Mouse (Mus musculus): ENCODE measurements around the gene Stx8.
A peak's percentile ranks its signal among the peaks of the same experiment; 100 is the strongest.

Stx8 gene

DNA sequence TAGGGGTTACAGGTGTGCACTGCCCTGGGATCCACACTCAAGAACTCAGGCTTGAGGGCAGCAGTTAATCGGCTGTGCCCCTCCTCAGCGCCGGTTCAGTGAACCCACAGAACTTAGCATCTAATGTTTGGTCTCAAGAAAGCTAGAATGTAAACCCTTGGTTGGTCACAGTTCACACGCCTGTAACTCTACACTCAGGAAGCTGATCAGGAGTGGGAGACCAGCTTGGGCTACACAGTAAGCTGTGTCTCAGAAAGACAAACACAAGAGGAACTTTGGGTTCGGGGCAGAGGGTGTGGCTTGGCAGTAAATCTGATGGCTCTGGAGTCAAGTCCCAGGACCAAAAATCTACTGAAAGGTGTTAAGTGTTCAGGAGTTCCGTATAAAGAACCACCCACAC lies 17.6 kb downstream of the Stx8 start:
- DNase-seq: no peak

DNA sequence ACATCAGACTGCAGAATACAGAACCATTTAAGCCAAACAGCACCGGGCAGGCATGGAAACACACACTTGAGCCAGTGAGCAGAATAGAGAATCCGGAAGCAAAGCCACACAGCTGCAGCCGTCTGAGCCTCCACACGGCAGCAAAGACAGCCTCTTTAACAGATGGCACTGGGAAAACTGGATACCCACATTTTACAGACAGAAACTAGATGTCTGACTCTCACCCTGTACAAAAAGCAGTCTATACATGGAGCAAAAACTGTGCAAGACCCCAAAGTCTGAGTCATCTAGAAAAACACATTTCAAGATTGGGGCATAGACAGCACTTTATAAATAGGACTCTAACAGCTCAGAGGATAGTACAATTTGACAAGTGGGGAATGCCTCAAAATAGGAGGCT lies 25.2 kb downstream of the Stx8 start:
- DNase-seq: peak; percentile 18

DNA sequence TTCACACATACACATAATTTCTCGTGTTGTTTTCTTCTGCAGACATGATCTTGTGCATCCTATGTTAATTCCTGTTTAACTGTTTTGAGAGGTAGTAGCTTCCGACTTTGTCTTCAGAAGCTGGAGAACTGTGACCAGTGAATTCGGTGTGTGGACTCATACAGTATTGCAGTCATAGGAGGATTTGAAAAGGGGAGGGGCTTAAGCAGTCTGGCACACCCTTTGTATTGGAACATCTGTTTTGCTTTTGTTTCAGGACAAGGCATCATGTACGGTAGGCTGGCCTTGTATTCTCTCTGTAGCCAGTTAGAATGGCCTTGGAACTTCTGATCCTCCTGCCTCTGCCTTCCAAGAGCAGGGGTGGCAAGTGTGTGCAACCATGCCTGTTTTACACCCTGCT lies 30.0 kb downstream of the Stx8 start:
- no peak for DNase-seq

DNA sequence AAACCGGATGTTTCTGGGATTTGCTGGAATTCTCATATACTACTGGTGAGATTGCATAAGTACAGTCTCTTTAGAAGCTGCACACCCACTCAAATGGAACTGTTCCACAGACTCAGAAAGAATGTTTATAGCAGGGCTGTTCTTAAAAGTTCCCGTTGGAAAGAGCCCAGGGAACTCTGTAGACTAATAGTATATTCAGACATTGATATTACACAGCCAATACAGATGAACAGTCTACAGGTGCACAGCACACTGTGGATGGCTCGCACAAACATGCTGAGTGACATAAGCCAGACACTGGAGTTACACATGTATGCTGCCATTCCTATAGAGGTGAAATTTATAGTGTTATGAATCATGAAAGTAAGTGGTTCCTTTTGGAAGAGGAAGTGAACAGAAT lies 32.9 kb downstream of the Stx8 start:
- peak; percentile 25 for DNase-seq

DNA sequence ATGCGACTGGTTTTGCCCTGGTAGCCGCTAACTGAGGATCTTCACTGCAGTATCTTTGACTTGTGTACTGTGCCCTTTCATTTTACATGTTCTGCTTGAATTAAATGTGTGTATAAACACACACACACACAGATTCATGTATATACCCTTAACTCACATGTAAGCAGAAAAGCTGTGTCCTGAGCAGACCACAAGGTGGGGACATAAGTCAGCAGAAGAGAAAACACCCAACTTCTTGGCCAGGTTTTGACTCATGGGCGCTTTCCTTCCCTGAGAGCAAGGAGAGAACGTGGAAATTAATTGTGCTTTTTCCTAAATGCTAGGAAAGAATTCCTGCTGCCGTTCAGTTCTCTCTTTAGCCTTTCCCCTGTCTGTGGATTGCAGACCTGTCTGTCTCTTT lies 33.6 kb downstream of the Stx8 start:
- no peak for DNase-seq

DNA sequence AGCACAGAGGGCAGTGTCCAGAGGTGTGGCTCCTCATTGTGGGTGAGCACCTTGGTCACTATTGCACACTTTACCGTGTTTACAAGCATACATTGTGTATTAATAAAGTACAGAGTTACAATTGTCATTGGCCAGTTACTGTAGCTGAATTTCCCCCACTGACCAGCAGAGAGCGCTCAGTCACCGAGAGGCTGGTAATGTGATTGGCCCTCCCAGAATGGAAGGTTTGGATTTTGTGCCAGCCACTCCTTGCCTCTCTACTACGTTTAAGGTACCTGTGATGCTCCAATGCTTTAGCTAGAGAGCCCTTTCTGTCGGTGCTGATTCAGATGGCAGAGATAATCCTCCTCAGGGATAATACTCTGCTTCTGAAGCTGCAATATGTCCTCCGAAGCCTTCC lies 38.2 kb downstream of the Stx8 start:
- DNase-seq: peak; percentile 57

DNA sequence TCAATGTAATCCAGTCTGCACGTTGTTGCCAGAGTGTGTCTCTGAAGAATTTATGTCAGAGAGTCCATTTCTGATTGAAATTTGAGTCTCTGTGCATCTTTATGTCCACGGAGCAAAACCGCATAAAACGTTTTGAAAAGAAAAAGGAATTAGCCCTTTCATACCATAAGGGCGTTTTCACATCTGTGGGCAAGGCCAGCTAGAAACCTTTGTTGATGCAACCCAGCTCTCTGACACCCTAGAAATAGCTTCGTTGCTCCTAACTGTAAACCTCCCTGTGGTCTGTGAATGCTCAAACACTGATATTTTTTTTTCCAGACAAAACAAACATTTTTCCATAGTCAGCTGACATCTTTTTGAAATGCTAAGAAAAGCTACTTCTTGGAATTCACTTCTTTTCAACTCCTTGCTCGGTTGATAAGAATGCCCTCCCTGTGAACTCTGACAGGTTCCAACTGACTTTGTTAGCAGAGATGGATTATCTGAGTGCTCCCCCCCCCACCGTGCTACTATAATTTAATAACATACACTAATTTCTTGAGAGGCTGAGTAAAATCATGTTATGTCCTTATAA lies 40.3 kb downstream of the Stx8 start:
- no peak for DNase-seq

DNA sequence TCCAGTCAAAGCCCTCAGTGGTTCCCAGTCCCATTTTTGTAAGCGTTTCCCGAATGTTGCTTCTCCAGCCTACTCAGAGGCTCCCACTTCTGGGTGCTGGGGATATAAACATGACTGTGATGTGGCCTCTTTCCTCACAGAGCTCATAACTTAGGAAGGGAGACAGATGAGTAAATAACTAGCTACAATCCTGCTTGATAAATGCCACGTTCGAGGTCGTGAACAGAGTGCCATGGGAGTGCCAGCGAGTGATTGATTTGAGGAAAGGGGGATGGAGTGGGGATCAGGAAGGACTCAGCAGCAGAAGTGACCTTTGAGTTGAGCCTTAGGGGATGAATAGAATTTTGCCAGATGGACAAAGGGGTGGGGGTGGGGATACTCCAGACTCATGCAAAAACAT lies 41.7 kb downstream of the Stx8 start:
- no peak for DNase-seq

DNA sequence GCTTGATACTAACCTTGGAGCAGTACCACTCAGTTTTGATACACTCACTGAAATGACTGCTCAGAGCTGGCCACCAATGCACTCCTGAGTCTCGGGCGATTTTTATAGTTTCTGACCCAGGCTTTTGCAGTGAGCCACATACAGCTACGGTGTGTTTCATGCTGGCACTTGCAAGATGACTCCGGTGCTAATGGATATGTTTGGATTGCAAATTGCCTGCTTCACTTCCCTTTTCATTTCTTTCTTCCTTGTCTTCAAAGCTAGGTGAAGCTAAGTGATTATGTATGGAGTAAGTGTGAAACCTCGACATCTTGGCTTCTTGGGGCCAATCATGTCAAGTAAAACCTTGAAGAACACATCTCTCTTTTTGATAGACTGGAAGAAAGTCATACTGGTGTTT lies 43.4 kb downstream of the Stx8 start:
- no peak for DNase-seq

DNA sequence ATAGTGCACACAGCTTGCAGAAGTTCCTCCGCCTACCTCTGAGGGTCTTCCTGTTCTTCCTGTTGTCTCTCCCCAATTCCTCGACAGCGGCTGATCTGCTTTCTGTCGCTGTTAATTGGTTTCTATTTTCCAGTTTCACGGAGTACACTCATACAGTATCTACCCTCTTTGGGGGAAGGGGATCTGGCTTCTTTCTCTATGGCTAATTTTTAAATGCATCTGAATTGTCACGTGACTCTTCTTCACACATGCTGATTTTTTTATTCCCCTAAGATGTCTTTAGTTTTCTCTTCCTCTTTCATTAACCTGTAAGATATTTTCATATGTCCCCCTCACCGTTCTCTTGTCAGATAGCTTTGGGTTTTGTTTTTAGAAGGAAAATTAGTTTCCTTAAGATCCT lies 46.2 kb downstream of the Stx8 start:
- DNase-seq: no peak

DNA sequence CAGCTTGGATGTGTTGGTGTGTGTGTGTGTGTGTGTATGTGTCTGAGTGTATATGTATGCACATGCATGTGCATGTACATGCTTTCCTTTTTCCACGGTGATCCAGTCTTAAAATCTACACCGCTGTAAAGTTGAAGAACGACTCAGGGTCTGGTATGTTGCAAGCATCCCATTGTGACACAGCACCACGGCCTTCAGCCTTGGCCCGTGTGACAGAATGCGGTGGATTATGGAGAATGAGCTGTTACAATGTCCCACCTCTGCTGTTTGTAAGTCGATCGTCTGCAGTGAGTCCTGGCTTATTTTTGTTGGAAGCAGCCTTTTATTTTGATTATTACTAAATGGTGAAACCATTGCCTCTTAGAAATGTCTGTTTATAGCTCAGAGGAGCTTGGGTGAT lies 52.2 kb downstream of the Stx8 start:
- no peak for DNase-seq

DNA sequence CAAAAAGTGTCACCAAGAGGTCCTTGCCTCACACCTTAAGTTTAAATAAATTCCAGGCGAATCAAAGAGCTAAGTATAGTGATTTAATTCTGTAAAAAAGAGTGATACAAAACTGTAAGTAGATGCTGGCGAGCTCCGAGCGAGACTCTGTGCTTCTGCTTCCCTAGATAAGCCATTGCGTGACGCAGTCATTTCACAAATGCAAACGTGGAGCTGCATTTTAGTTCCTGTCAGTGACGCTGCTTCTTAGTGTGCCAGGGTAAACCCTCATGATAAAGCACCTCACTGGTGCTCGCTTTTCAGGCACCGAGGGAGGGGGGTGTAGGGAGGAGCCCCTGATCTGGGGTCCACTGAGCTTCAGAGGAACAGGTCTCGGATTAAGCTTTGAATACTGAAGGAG lies 53.2 kb downstream of the Stx8 start:
- DNase-seq: no peak

DNA sequence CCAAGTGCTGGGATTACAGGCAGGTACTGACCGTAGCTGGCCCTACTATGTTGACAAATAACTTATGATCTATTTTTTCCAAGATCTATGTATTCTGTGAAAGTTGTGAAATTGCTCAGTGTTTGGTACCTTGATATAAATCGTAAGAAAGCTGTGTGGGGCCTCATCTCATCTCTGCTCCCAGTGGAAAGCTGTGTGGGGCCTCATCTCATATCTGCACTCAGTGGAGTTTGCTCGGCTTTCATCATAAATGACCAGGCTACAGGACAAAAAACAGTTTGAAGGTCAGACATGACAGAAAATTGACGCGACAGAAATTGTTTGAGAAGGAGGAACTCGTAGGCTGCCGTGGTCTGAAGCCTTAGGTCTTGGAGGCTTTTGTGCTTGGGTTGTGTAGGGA lies 56.0 kb downstream of the Stx8 start:
- no peak for DNase-seq

DNA sequence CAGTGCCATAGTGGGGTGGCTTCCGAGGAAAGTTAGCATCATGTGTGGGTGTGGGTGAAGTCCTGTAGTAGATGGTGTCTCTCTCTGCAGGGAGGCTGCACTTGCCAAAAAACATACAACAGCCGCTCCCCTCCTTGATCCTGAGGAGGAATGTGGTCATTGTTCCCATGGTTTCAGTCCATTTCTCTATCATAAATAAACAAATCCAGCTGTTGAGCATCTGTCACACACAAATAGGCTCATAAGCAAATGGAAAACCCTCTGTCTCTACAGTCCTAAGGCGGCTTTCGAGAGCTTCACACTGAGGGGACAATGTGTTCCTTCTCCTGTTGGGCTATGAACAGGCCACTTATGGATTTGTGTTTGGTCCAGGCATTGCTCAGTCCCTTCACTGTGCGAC lies 56.9 kb downstream of the Stx8 start:
- no peak for DNase-seq

DNA sequence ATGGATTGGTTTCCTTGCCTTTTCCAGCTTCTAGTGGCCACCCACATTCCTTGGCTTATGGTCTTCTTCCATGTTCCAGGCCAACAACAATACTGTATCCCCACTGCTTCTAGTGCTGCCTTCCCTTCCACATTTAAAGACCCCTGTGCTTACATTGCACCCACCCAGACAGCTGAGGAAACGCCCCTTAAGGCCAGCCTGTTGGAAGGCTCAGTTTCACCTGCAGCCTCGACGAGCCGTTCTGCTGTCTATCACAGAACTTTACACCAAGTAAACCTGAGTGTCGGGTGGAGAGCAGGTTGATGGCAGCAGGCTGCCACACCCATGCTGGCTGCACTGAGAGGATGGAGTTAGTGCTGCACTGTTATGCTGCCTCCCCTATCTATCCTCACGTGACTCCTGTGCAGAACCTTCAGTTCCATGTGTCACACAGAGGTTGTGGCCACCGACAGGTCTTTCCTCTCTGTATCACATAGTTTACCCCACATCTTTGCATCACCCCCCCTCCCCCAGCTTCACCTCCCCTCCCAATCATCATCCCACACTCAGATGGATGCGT lies 57.9 kb downstream of the Stx8 start:
- no peak for DNase-seq

DNA sequence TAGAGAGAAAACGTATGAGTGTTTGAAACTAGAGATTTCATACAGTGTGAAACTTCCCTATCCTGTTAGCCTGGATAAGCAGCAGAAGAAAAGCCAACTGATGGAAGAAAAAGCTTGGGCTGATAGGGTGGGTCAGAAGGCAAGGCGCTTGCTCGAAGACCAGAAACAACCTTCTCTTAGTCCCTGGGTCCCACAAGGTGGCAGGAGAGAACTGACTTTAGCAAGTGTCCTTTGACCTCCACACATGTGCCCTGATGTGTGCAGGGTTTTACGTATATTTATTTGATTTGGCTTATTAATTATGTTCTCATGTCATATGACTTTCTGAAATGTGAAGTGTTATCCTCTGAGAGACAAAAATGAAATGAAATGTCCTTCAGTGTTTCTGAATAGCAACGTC lies 60.6 kb downstream of the Stx8 start:
- no peak for DNase-seq

DNA sequence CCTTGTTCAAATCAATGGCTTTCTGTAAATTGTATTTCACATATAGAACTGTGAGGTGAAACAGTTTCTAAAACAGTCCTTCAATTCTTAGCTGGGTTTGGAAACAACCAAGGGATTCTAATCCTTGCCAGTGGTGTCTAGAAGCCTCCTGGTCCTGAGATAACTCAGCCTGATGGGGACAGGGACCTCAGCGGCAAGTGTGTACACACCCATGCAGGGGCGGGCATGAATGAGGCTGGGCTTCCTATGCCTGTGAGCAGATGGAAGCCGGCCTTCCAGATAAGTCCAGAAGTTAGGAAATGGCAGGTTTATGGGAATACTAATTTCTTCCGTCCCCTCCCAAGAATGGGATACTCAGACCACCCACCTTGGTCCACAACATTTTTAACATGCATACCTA lies 63.1 kb downstream of the Stx8 start:
- DNase-seq: no peak

DNA sequence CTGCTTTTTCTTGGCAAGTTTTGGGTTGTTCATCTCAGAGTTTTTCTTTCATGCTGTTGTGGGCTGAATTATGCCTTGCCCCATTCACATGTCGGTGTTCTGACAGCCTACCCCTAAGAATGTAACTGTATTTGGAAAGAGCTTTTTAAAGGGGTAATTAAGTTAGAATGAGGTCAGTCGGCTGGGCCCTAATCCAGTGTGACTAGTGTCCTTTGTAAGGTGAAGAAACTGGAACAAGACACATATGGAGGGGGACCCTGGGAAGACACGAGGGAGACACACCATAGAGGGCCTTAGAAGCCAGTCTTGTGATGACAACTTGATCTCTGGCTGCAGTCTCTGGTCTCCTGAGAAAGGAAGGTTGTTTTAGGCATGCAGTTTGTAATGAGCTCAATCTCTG lies 63.9 kb downstream of the Stx8 start:
- no peak for DNase-seq

DNA sequence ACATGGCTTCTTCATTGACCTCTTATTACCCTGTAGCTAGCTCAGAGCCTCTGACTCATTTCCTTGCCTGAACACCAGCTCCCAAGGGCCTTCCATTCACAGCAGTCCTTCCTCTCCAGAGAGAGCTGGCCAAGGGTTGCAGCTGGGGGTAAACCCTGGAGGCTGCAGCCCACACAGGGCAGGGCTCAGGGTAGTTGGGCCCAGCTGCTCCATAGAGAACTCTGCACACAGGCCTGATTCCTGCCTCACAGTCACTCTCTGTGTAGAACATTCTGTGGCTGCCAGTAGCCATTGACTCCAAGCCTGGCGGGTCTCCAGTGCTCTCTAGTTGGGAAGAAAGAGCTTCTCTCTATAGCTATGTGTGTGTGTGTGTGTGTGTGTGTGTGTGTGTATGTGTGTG lies 64.8 kb downstream of the Stx8 start:
- DNase-seq: no peak

DNA sequence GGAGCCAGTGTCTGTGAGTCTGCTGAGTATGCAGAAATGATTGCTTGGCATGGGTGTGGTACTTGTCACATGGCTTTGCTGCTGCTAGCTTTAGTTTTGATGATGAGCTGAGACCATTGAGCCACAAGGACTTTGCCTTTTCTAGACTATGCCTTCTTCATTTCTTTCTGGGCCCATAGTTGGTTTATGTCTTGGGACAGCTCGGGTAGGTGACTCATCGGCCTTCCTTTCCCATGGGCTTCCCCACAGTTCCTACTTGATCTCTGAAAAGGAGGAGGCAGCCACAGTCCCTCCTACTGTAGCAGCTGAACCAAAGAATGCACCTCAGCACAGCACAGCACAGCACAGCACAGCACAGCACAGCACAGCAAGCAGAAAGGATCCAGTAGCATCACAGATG lies 66.5 kb downstream of the Stx8 start:
- DNase-seq: no peak

DNA sequence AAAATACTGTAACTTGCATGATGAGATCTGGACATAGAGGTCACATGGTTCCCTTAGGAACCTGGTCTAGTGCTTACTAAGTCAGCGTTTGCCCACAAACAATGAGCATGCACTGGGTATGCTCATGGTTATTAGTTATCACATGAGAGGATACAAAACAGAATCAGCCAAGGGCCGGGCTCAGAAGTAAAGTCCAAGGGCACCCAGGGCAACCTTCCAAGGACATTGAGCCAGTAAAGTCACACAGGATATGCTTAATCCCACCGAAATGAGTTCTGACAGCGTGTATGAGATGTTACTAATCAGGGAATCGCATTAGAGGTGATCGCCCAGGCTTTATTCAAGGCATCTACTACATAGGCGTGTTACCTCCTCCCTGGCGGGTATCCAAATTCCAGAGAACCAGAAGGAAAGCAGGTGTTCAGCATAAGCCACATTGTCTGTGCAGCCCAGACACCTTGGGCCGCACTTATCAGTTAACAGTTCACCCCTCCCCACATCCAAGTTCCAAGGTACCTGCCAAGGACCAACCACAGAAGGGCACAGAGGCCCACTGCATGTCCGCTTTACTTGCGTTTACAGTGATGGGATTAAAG lies 67.4 kb downstream of the Stx8 start:
- no peak for DNase-seq

DNA sequence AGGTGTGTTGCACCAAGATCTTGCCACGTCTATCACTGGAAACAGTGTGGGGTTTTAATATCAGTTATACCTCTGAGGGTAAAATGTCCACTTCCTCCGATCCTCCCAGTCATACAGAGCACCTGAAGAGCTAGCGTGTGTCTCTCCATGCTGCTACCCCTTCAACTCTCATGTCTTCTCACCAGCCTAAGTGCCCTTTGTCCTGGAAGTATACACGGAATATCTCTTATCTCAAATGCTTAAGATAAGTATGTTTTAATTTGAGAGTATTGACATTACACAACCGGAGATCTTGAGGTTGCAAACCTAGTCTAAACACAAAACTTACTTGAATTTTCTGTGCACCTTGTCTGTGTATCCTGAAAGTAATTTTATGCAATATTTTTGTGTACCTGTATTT lies 68.4 kb downstream of the Stx8 start:
- no peak for DNase-seq

DNA sequence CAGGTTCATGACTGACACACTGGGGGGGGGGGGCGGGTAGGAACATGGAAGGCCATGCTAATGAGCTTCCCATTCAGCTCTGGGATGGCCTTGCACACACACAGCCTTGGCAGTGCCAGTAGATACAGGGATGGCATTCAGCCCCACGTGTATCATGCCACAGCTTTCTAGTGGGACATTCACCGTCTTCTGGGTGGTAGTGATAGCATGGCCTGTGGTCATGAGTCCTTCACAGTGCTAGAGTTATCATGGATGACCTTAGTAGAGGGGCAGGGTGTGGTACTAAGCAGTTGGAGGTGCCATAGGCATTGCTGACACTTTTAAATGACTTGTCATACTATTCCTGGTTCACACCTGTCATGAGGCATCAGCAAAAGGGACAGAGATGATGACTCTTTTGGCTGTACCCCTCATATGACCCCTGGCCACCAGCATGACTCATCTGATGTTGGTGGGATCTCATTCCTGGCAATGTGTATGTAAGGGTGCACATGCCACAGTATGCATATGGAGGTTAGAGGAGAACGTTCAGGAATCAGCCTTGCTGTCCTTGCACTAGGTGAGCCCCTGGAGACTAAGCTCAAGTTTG lies 69.4 kb downstream of the Stx8 start:
- no peak for DNase-seq

DNA sequence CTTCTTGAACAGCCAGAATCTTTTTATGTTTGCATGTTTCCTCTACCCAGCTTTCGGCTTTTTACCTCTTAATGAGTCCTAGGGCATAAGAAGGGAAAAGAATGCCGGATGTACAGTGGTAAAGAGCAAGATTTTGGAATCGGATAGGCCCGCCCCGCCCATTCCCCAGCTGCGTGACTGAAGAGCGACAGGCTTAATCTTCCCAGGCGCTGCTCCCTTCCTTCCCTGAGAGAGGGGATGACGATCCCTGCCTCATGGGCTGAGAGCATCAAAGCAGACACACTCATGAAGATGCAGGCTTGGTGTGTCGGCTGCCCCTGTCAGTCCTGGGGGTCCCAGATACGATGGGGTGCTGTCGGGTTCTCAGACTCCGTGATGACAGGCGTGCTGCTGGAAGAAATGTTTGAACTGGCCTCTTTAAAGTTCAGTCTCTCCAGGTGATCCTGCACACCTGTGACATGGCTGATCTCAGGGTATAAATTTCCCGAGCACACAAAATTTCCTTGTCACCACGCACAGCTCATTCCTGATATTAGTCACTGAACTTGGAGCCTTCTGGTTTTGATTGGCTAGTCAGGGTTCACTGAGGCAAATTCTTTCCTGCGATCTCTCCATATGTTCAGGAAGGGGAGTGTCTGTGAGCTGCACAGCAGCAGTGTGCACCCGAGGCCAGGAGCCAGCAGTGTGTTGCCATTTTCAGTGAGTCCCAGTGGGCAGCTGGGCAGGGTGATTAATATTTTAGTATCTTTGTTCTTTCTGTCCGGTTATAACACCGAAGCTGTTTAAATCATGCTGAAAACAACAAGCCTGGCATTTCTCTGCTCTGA lies 70.4 kb downstream of the Stx8 start:
- no peak for DNase-seq
